Mouse (Mus musculus) embryonic facial prominence, embryonic 14.5 days (tissue): Measurements from ENCODE around the gene Catsperz. TPM values are rescaled to one million over a fixed set of nuclear protein-coding genes. Genes with fewer than 3 reads are reported as not detected.

Source experiments
- ATAC-seq: fragments of 200-750 bp; cut with Nextera tagmentation; 2 replicates; pipeline ENCODE4 v1.8.0; 2017; ENCODE audit warnings: low read depth, moderate number of reproducible peaks, moderate TSS enrichment
- DNase-seq: peaks from one replicate; pipeline ENCODE4 v3.0.0-alpha.2; 2015; ENCODE audit warnings: low spot score
- H3K27ac ChIP-seq: fragments of 300-500 bp; sonication (generic); replicated peaks from 2 replicates; pipeline ENCODE4 v1.5.1; 2014; ENCODE audit warnings: low read depth, mild to moderate bottlenecking, low read length, moderate library complexity
- H3K27me3 ChIP-seq: fragments of 300-500 bp; sonication (generic); replicated peaks from 2 replicates; pipeline ENCODE4 v1.6.1; 2014; ENCODE audit warnings: low read length; ENCODE audit not compliant: control insufficient read depth, insufficient read depth
- H3K36me3 ChIP-seq: fragments of 300-500 bp; sonication (generic); 2 replicates; pipeline ENCODE4 v1.6.1; 2014; ENCODE audit warnings: low read length, mixed read lengths; ENCODE audit not compliant: control insufficient read depth, insufficient read depth
- H3K4me1 ChIP-seq: fragments of 300-500 bp; sonication (generic); 2 replicates; pipeline ENCODE4 v1.6.1; 2014; ENCODE audit warnings: antibody characterized with exemption, low read length; ENCODE audit not compliant: control insufficient read depth, insufficient read depth
- H3K4me2 ChIP-seq: fragments of 300-500 bp; sonication (generic); 2 replicates; pipeline ENCODE4 v1.6.1; 2014; ENCODE audit warnings: low read depth, mild to moderate bottlenecking, low read length, moderate library complexity, mixed read lengths
- H3K4me3 ChIP-seq: fragments of 300-500 bp; sonication (generic); 2 replicates; pipeline ENCODE4 v1.5.1; 2014; ENCODE audit warnings: low read depth, mild to moderate bottlenecking, low read length
- H3K9ac ChIP-seq: fragments of 300-500 bp; sonication (generic); 2 replicates; pipeline ENCODE4 v1.6.1; 2014; ENCODE audit warnings: low read depth, mild to moderate bottlenecking, low read length, moderate library complexity, mixed read lengths
- H3K9me3 ChIP-seq: fragments of 300-500 bp; sonication (generic); 2 replicates; pipeline ENCODE4 v1.6.1; 2016; ENCODE audit warnings: low read length; ENCODE audit not compliant: control insufficient read depth
- WGBS: fragments of 180-500 bp; shearing (Covaris S2); extraction: QIAGEN DNeasy Blood & Tissue Kit; methylation state at CpG from one replicate; pipeline ENCODE4 v1.1.7; 2014; 5-methylcytosine and 5-hydroxymethylcytosine counted together
- polyA plus RNA-seq: library from polyadenylated mRNA; unstranded; fragments of >200 nt; fragmentation: Nextera tagmentation; extraction: Ambion mirVana; gene quantifications from 2 replicates; pipeline ENCODE4 v1.2.1, GENCODE M21; 2014

Catsperz gene
- polyA plus RNA-seq, 1 experiment from 2014 or later: 3.4 TPM

GRCm38 (mm10) chr19:6950613-6951153, 25.5 kb upstream of the Catsperz start:
- H3K27me3 ChIP-seq: no peaks in the 10 kb centered on the region
- peak overlapping the region; percentile 96 for H3K27ac ChIP-seq
- H3K9me3 ChIP-seq: no peaks in the 10 kb centered on the region
- peak overlapping the region; percentile 63 for H3K4me3 ChIP-seq
- H3K36me3 ChIP-seq: peaks cover 30% of the 10 kb centered on the region
- DNase-seq (peak; percentile 85), ATAC-seq (peak; percentile 60)
- under 1% methylated on average over 28 of the region's 28 CpGs for WGBS
- peaks cover 6% of the 10 kb centered on the region; the same call in 1 of the 2 replicates for H3K4me1 ChIP-seq
- peak overlapping the region; percentile 85 for H3K4me2 ChIP-seq
- peak overlapping the region; percentile 77 for H3K9ac ChIP-seq

- Histone ChIP-seq H3K27ac (peak overlapping the region; percentile 96), H3K9ac (peak overlapping the region; percentile 77), H3K27me3 (no peaks in the 10 kb centered on the region), H3K4me3 (peak overlapping the region; percentile 63), H3K4me1 (peaks cover 6% of the 10 kb centered on the region; the same call in 1 of the 2 replicates), H3K36me3 (peaks cover 27% of the 10 kb centered on the region), H3K4me2 (peak overlapping the region; percentile 85), H3K9me3 (no peaks in the 10 kb centered on the region)
- DNase-seq (no peak), ATAC-seq (no peak)
- 60% methylated on average over 5 of the region's 5 CpGs for WGBS
Observed at GRCm38 (mm10) chr19:6949951-6950350, 24.8 kb upstream of the Catsperz start.

DNA sequence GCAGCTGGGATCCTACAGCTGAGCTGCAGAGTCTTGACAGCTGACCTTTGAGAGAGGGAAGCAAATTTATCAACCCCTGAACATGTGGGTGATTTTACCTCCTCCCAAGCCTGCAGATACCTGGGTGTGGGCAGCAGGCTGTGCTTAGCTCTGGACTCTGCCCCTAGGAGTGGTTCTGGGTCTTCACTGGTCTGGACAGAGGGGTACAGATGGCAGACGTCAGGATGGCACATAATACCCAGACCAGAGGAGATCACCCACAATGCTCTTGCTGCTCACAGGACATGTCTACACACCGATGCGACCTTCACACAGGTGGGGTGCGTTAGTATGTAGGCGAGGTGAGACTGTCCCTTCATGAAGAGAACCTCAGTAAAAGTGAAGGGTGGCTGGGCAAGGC, 24.4 kb upstream of the Catsperz start:
- no peaks in the 10 kb centered on the region for H3K9me3 ChIP-seq
- no peak overlapping the region for H3K4me3 ChIP-seq
- DNase-seq (no peak), ATAC-seq (no peak)
- H3K27me3 ChIP-seq: no peaks in the 10 kb centered on the region
- H3K27ac ChIP-seq: no peak overlapping the region
- WGBS: 92% methylated on average over 5 of the region's 5 CpGs
- H3K4me2 ChIP-seq: peak overlapping the region; percentile 85
- peaks cover 23% of the 10 kb centered on the region for H3K36me3 ChIP-seq
- peaks cover 6% of the 10 kb centered on the region; the same call in 1 of the 2 replicates for H3K4me1 ChIP-seq
- H3K9ac ChIP-seq: no peak overlapping the region

DNA sequence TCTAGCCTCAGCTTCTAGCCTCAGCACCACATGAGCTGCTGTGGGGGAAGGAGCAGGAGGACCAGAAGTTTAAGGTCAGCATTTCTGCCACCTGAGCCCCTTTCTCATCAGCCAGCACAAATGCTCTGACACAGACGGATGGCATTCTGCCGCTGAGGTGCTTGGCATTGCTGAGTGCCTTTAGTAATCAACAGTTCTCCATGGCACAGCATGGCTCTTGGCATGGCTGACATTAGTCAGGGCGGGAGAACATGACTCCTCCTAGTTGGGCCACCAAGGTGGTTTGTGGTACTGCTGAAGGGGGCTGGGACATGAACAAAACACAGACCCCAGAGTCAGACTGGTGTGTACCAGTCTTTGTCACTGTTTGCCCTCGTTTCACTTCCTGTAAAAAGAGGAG, 23.0 kb upstream of the Catsperz start:
- ATAC-seq (no peak), DNase-seq (no peak)
- H3K9ac ChIP-seq: no peak overlapping the region
- peaks cover 6% of the 10 kb centered on the region; the same call in 1 of the 2 replicates for H3K4me1 ChIP-seq
- H3K4me2 ChIP-seq: no peak overlapping the region
- 73% methylated on average over 4 of the region's 4 CpGs for WGBS
- H3K27me3 ChIP-seq: no peaks in the 10 kb centered on the region
- H3K4me3 ChIP-seq: no peak overlapping the region
- no peaks in the 10 kb centered on the region for H3K9me3 ChIP-seq
- no peak overlapping the region; the same call in 1 of the 2 replicates for H3K27ac ChIP-seq
- peaks cover 12% of the 10 kb centered on the region; the same call in 1 of the 2 replicates for H3K36me3 ChIP-seq

DNA sequence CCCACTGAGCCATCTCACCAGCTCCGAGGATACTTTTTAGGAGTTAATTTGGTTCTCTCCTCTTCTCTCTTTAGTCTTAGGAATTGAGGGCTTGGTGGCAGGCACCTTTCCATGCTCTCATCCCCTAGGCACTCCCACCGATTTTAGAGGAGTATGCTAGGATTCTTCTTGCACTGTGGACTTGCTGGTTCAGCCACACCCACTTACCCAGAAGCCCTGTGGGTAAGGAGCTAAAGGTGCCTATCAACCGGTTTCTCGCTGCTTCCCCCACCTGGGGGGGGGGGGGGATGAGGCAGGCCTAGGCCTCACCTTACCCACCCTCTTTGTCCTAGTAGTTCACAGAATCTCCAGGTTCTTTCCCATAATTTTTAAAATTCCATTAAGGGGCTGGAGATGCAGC, 22.6 kb upstream of the Catsperz start:
- no peak overlapping the region for H3K4me3 ChIP-seq
- H3K9me3 ChIP-seq: no peaks in the 10 kb centered on the region
- 44% methylated on average over 4 of the region's 4 CpGs for WGBS
- no peak overlapping the region; the same call in 1 of the 2 replicates for H3K27ac ChIP-seq
- no peak for ATAC-seq
- peaks cover 12% of the 10 kb centered on the region; the same call in 1 of the 2 replicates for H3K36me3 ChIP-seq
- H3K4me1 ChIP-seq: peaks cover 9% of the 10 kb centered on the region
- no peak for DNase-seq
- no peak overlapping the region for H3K4me2 ChIP-seq
- no peaks in the 10 kb centered on the region for H3K27me3 ChIP-seq
- H3K9ac ChIP-seq: no peak overlapping the region

GRCm38 (mm10) chr19:6943709-6944108, 18.5 kb upstream of the Catsperz start:
- Histone ChIP-seq H3K27me3 (no peaks in the 10 kb centered on the region), H3K4me2 (no peak overlapping the region), H3K36me3 (peaks cover 12% of the 10 kb centered on the region; the same call in 1 of the 2 replicates), H3K27ac (no peak overlapping the region), H3K4me3 (no peak overlapping the region), H3K9ac (no peak overlapping the region), H3K9me3 (no peaks in the 10 kb centered on the region), H3K4me1 (peaks cover 15% of the 10 kb centered on the region)
- DNase-seq: no peak
- no peak for ATAC-seq
- 97% methylated on average over 6 of the region's 6 CpGs for whole genome bisulfite sequencing

GRCm38 (mm10) chr19:6942764-6943163, 17.6 kb upstream of the Catsperz start:
- peak overlapping the region; percentile 95 for H3K27ac ChIP-seq
- no peaks in the 10 kb centered on the region for H3K9me3 ChIP-seq
- H3K36me3 ChIP-seq: peaks cover 12% of the 10 kb centered on the region; the same call in 1 of the 2 replicates
- no peaks in the 10 kb centered on the region for H3K27me3 ChIP-seq
- DNase-seq: no peak
- peak overlapping the region; percentile 87 for H3K9ac ChIP-seq
- no peak for ATAC-seq
- H3K4me3 ChIP-seq: peak overlapping the region; percentile 90
- WGBS: 24% methylated on average over 5 of the region's 5 CpGs
- H3K4me1 ChIP-seq: peaks cover 15% of the 10 kb centered on the region
- H3K4me2 ChIP-seq: peak overlapping the region; percentile 99

GRCm38 (mm10) chr19:6942249-6942691, 17.1 kb upstream of the Catsperz start, which contains the start of gene Gpr137:
TSS of gene Gpr137 (minus strand) at chr19:6942480.
- Histone ChIP-seq H3K4me3 (peak within 1 kb of the TSS; percentile 90), H3K27ac (peak within 1 kb of the TSS; percentile 95), H3K27me3 (no peaks in the 10 kb centered on the region), H3K9me3 (no peaks in the 10 kb centered on the region), H3K9ac (peak within 1 kb of the TSS; percentile 87), H3K4me2 (peak within 1 kb of the TSS; percentile 99), H3K4me1 (peaks cover 15% of the 10 kb centered on the region), H3K36me3 (peaks cover 12% of the 10 kb centered on the region; the same call in 1 of the 2 replicates)
- DNase-seq: peak; percentile 97
- peak; percentile 93 for ATAC-seq
- under 1% methylated on average over 27 of the region's 27 CpGs for WGBS
